Mouse (Mus musculus) liver, embryonic 14.5 days (tissue): ENCODE results near the gene Cdh22. TPM values are rescaled to one million over a fixed set of nuclear protein-coding genes. Genes with fewer than 3 reads are reported as not detected.

Source experiments
- ATAC-seq: fragments of 200-750 bp; cut with Nextera tagmentation; 2 replicates; pipeline ENCODE4 v1.8.0; 2017; ENCODE audit warnings: moderate number of reproducible peaks, mild to moderate bottlenecking, moderate library complexity; ENCODE audit not compliant: insufficient read depth
- DNase-seq, 3 experiments: peaks; one replicate each; pipeline ENCODE4 v3.0.0-alpha.2; 2012 to 2013; ENCODE audit warnings: low read depth in 3 of 3, low spot score in 3 of 3
- H3K27ac ChIP-seq: fragments of 300-500 bp; sonication (generic); 2 replicates; pipeline ENCODE4 v1.5.1; 2014; ENCODE audit warnings: moderate library complexity, mild to moderate bottlenecking, control low read depth, inconsistent platforms
- H3K27me3 ChIP-seq: fragments of 300-500 bp; sonication (generic); 2 replicates; pipeline ENCODE4 v1.6.1; 2014; ENCODE audit warnings: mild to moderate bottlenecking, low read length, moderate library complexity; ENCODE audit not compliant: control insufficient read depth, insufficient read depth
- H3K36me3 ChIP-seq: fragments of 300-500 bp; sonication (generic); replicated peaks from 2 replicates; pipeline ENCODE4 v1.6.1; 2014; ENCODE audit warnings: low read depth; ENCODE audit not compliant: control insufficient read depth, insufficient read depth
- H3K4me1 ChIP-seq, 2 experiments: fragments of 200-500 bp in 1 of 2; fragments of 300-500 bp in 1 of 2; sonication (generic) in 1 of 2; replicated peaks; 2 replicates each; pipeline ENCODE4 v1.6.1; 2012 to 2014; ENCODE audit warnings: antibody characterized with exemption in 1 of 2, inconsistent platforms in 1 of 2, low read length in 1 of 2; ENCODE audit not compliant: control insufficient read depth in 2 of 2, insufficient read depth in 2 of 2
- H3K4me2 ChIP-seq: fragments of 300-500 bp; sonication (generic); 2 replicates; pipeline ENCODE4 v1.6.1; 2014; ENCODE audit warnings: low read depth, mild to moderate bottlenecking, control low read depth, moderate library complexity
- H3K4me3 ChIP-seq, 2 experiments: fragments of 200-500 bp in 1 of 2; fragments of 300-500 bp in 1 of 2; sonication (generic) in 1 of 2; 2 replicates each; pipeline ENCODE4 v1.5.1; 2012 to 2014; ENCODE audit warnings: low read depth in 2 of 2, low read length in 2 of 2, mild to moderate bottlenecking in 2 of 2, control low read depth in 1 of 2, inconsistent platforms in 1 of 2, moderate library complexity in 1 of 2; ENCODE audit not compliant: insufficient read depth in 1 of 2
- H3K9ac ChIP-seq: fragments of 300-500 bp; sonication (generic); replicated peaks from 2 replicates; pipeline ENCODE4 v1.6.1; 2014; ENCODE audit warnings: mild to moderate bottlenecking, control low read depth, moderate library complexity
- H3K9me3 ChIP-seq: fragments of 300-500 bp; sonication (generic); 2 replicates; pipeline ENCODE4 v1.6.1; 2016; ENCODE audit warnings: low read length, mixed read lengths; ENCODE audit not compliant: control insufficient read depth
- CTCF ChIP-seq: IDR thresholded peaks from 2 replicates; pipeline ENCODE4 v1.5.1; 2016; ENCODE audit warnings: antibody characterized with exemption, low read depth, control low read depth
- EP300 ChIP-seq: IDR thresholded peaks from 2 replicates; pipeline ENCODE4 v1.6.1; 2016; ENCODE audit warnings: antibody characterized with exemption, low read depth
- WGBS: fragments of 180-500 bp; shearing (Covaris S2); extraction: QIAGEN DNeasy Blood & Tissue Kit; methylation state at CpG from one replicate; pipeline ENCODE4 v1.1.7; 2014; ENCODE audit not compliant: insufficient replicate concordance; 5-methylcytosine and 5-hydroxymethylcytosine counted together
- polyA plus RNA-seq, 2 experiments: library from polyadenylated mRNA; depleted of rRNA in 1 of 2; stranded (reverse) in 1 of 2; unstranded in 1 of 2; fragments of >200 nt; fragmentation: Nextera tagmentation in 1 of 2; extraction: Ambion mirVana in 1 of 2; gene quantifications; 2 replicates each; pipeline versions ENCODE4 v1.2.1 to v1.2.3; 2012 to 2014

Cdh22 gene
- polyA plus RNA-seq, 2 experiments: 0.02 TPM; not detected in 1

- no peak overlapping the region for H3K9ac ChIP-seq
- no peaks in the 10 kb centered on the region for H3K36me3 ChIP-seq
- TF ChIP-seq CTCF (no peak), EP300 (no peak)
- ATAC-seq (no peak), DNase-seq (no peak)
- no peak overlapping the region for H3K4me2 ChIP-seq
- no peaks in the 10 kb centered on the region for H3K9me3 ChIP-seq
- H3K27me3 ChIP-seq: peaks cover 14% of the 10 kb centered on the region
- no peaks in the 10 kb centered on the region for H3K4me1 ChIP-seq
- no peak overlapping the region for H3K4me3 ChIP-seq
- 5% methylated on average over 9 of the region's 9 CpGs for WGBS
- H3K27ac ChIP-seq: no peak overlapping the region
Measured at GRCm38 (mm10) chr2:165077055-165077454, 157.6 kb downstream of the Cdh22 start.

- Histone ChIP-seq H3K9ac (no peak overlapping the region), H3K9me3 (no peaks in the 10 kb centered on the region), H3K4me1 (no peaks in the 10 kb centered on the region), H3K27me3 (peaks cover 14% of the 10 kb centered on the region), H3K36me3 (no peaks in the 10 kb centered on the region), H3K27ac (no peak overlapping the region), H3K4me2 (no peak overlapping the region), H3K4me3 (no peak overlapping the region)
- DNase-seq: peak in 2 of 3 experiments; percentile 16 to 17
- ATAC-seq: no peak
- 35% methylated on average over 2 of the region's 2 CpGs for WGBS
- TF ChIP-seq EP300 (no peak), CTCF (peak; percentile 97)
Measured at GRCm38 (mm10) chr2:165074937-165075336, 159.7 kb downstream of the Cdh22 start.

GRCm38 (mm10) chr2:165074081-165074884 lies 160.4 kb downstream of the Cdh22 start:
- TF ChIP-seq CTCF (no peak), EP300 (no peak)
- no peak for DNase-seq
- no peaks in the 10 kb centered on the region for H3K36me3 ChIP-seq
- WGBS: 24% methylated on average over 11 of the region's 11 CpGs
- H3K9ac ChIP-seq: no peak overlapping the region
- H3K9me3 ChIP-seq: no peaks in the 10 kb centered on the region
- ATAC-seq: no peak
- no peak overlapping the region for H3K4me3 ChIP-seq
- no peak overlapping the region for H3K4me2 ChIP-seq
- H3K4me1 ChIP-seq: no peaks in the 10 kb centered on the region
- peaks cover 14% of the 10 kb centered on the region for H3K27me3 ChIP-seq
- no peak overlapping the region for H3K27ac ChIP-seq

GRCm38 (mm10) chr2:165073381-165073781 lies 161.3 kb downstream of the Cdh22 start:
- Histone ChIP-seq H3K27me3 (peaks cover 12% of the 10 kb centered on the region), H3K36me3 (no peaks in the 10 kb centered on the region), H3K9ac (no peak overlapping the region), H3K4me3 (no peak overlapping the region), H3K9me3 (no peaks in the 10 kb centered on the region), H3K4me2 (no peak overlapping the region), H3K4me1 (no peaks in the 10 kb centered on the region), H3K27ac (no peak overlapping the region)
- 19% methylated on average over 9 of the region's 9 CpGs for WGBS
- ATAC-seq: no peak
- DNase-seq: no peak
- TF ChIP-seq EP300: no peak
- no peak for TF ChIP-seq CTCF

GRCm38 (mm10) chr2:165070096-165070816 lies 164.4 kb downstream of the Cdh22 start:
- DNase-seq (no peak), ATAC-seq (no peak)
- no peaks in the 10 kb centered on the region; the same call in 1 of the 2 replicates for H3K27me3 ChIP-seq
- 20% methylated on average over 23 of the region's 23 CpGs for WGBS
- no peak overlapping the region for H3K9ac ChIP-seq
- H3K4me1 ChIP-seq: no peaks in the 10 kb centered on the region
- H3K9me3 ChIP-seq: no peaks in the 10 kb centered on the region
- H3K27ac ChIP-seq: no peak overlapping the region
- H3K36me3 ChIP-seq: no peaks in the 10 kb centered on the region
- H3K4me2 ChIP-seq: no peak overlapping the region
- no peak for TF ChIP-seq EP300
- TF ChIP-seq CTCF: peak; percentile 63
- H3K4me3 ChIP-seq: no peak overlapping the region
